Mouse (Mus musculus) ES-E14 (cell line): ENCODE data around the gene Dnajc7. TPM values are rescaled to one million over a fixed set of nuclear protein-coding genes. Genes with fewer than 3 reads are reported as not detected.
A peak's percentile ranks its signal among the peaks of the same experiment; 100 is the strongest.

Source experiments
- DNase-seq: peaks from one replicate; pipeline ENCODE4 v3.0.0-alpha.2; 2013; ENCODE audit warnings: low read depth, low spot score
- H3K27ac ChIP-seq: 2 replicates; pipeline ENCODE4 v1.5.1; 2012; ENCODE audit warnings: low read depth, mild to moderate bottlenecking, low read length, moderate library complexity, mixed read lengths; ENCODE audit not compliant: poor library complexity, insufficient read depth, severe bottlenecking
- H3K36me3 ChIP-seq: 2 replicates; pipeline ENCODE4 v1.6.1; 2012; ENCODE audit warnings: mild to moderate bottlenecking, low read length, moderate library complexity, mixed read lengths; ENCODE audit not compliant: control insufficient read depth, poor library complexity, insufficient read depth, severe bottlenecking
- H3K4me1 ChIP-seq, 2 experiments: fragments of 150-350 bp in 1 of 2; sonication (generic) in 1 of 2; 2 replicates each; pipeline ENCODE4 v1.6.1; 2012; ENCODE audit warnings: low read length in 2 of 2, mild to moderate bottlenecking in 1 of 2, mixed read lengths in 1 of 2; ENCODE audit not compliant: control insufficient read depth in 2 of 2, insufficient read depth in 2 of 2, poor library complexity in 1 of 2
- H3K4me3 ChIP-seq, 2 experiments: fragments of 150-350 bp in 1 of 2; sonication (generic) in 1 of 2; 2 replicates each; pipeline ENCODE4 v1.5.1; 2012; ENCODE audit warnings: low read length in 2 of 2, low read depth in 1 of 2, mild to moderate bottlenecking in 1 of 2, mixed read lengths in 1 of 2; ENCODE audit not compliant: insufficient read depth in 1 of 2, poor library complexity in 1 of 2, severe bottlenecking in 1 of 2
- H3K9ac ChIP-seq: 2 replicates; pipeline ENCODE4 v1.6.1; 2012; ENCODE audit warnings: low read depth, mild to moderate bottlenecking, low read length, mixed read lengths; ENCODE audit not compliant: poor library complexity, insufficient read depth, severe bottlenecking
- H3K9me3 ChIP-seq: fragments of 150-350 bp; sonication (generic); 2 replicates; pipeline ENCODE4 v1.6.1; 2012; ENCODE audit warnings: low read depth, mild to moderate bottlenecking, low read length; ENCODE audit not compliant: control insufficient read depth, insufficient read depth
- CHD2 ChIP-seq: IDR thresholded peaks from 2 replicates; pipeline ENCODE4 v1.6.1; 2014; ENCODE audit warnings: mild to moderate bottlenecking, low read depth, low read length, inconsistent platforms
- HCFC1 ChIP-seq: IDR thresholded peaks from 2 replicates; pipeline ENCODE4 v1.6.1; 2012; ENCODE audit warnings: low read length, inconsistent platforms, borderline replicate concordance; ENCODE audit not compliant: insufficient read depth
- MAFK ChIP-seq: IDR thresholded peaks from 2 replicates; pipeline ENCODE4 v1.6.1; 2014; ENCODE audit warnings: mild to moderate bottlenecking, low read depth, low read length, inconsistent platforms; ENCODE audit not compliant: insufficient read depth
- ZC3H11A ChIP-seq: IDR thresholded peaks from 2 replicates; pipeline ENCODE4 v1.6.1; 2012; ENCODE audit warnings: low read depth, mild to moderate bottlenecking, inconsistent platforms, low read length, borderline replicate concordance
- ZNF384 ChIP-seq: IDR thresholded peaks from 2 replicates; pipeline ENCODE4 v1.6.1; 2012; ENCODE audit warnings: low read depth, low read length, inconsistent platforms
- in situ Hi-C, 2 experiments: fragments of 600-800 bp; cut with MboI; formaldehyde crosslinking; loops; one replicate each; pipeline ENCODE4 v1.15.1; 2025; ENCODE audit warnings: low sequenced_read_pairs in 2 of 2, inconsistent platforms in 1 of 2; ENCODE audit not compliant: unreplicated experiment in 2 of 2
- total RNA-seq: library from RNA; depleted of rRNA; stranded (reverse); fragments of 300-350 nt; gene quantifications from 2 replicates; pipeline ENCODE4 v1.2.3, GENCODE M21; 2012

The Dnajc7 gene
- total RNA-seq, 1 experiment, result 208 TPM

GRCm38 (mm10) chr11:100626701-100627195 is 6.8 kb upstream of the Dnajc7 start:
- peaks cover 0 to 8% of the 10 kb centered on the region in 2 experiments; a peak in 2 of 4 replicates for H3K4me1 ChIP-seq
- H3K4me3 ChIP-seq, result peak overlapping the region in 1 of 2 experiments; percentile 26; a peak in 1 of 4 replicates
- H3K9me3 ChIP-seq, result no peaks in the 10 kb centered on the region
- DNase-seq, result peak; percentile 57
- peaks cover 19% of the 10 kb centered on the region for H3K36me3 ChIP-seq
- in situ Hi-C loops, result no loop called here
- TF ChIP-seq MAFK, result no peak
- TF ChIP-seq HCFC1, result no peak
- TF ChIP-seq CHD2, result no peak
- no peak for TF ChIP-seq ZC3H11A
- no peak for TF ChIP-seq ZNF384
- H3K9ac ChIP-seq, result no peak overlapping the region
- H3K27ac ChIP-seq, result no peak overlapping the region

GRCm38 (mm10) chr11:100625754-100626700 is 6.1 kb upstream of the Dnajc7 start:
- in situ Hi-C loops, result no loop called here
- H3K4me3 ChIP-seq, result no peak overlapping the region
- no peak for TF ChIP-seq HCFC1
- TF ChIP-seq MAFK, result no peak

GRCm38 (mm10) chr11:100623867-100624266 is 3.9 kb upstream of the Dnajc7 start:
- in situ Hi-C loops, result no loop called here
- peak overlapping the region in 1 of 2 experiments; percentile 88; a peak in 2 of 4 replicates for H3K4me3 ChIP-seq
- H3K4me1 ChIP-seq, result peaks cover 0 to 8% of the 10 kb centered on the region in 2 experiments; a peak in 2 of 4 replicates
- H3K9ac ChIP-seq, result no peak overlapping the region
- H3K9me3 ChIP-seq, result no peaks in the 10 kb centered on the region
- peaks cover 19% of the 10 kb centered on the region for H3K36me3 ChIP-seq
- DNase-seq, result no peak
- no peak for TF ChIP-seq ZC3H11A
- no peak for TF ChIP-seq ZNF384
- no peak for TF ChIP-seq HCFC1
- no peak for TF ChIP-seq CHD2
- no peak for TF ChIP-seq MAFK
- H3K27ac ChIP-seq, result no peak overlapping the region

More at GRCm38 (mm10) chr11:100625754-100626700, 6.1 kb upstream of the Dnajc7 start:
- Histone ChIP-seq H3K27ac (no peak overlapping the region), H3K9ac (no peak overlapping the region), H3K4me1 (peaks cover 0 to 8% of the 10 kb centered on the region in 2 experiments; a peak in 2 of 4 replicates), H3K36me3 (peaks cover 19% of the 10 kb centered on the region), H3K9me3 (no peaks in the 10 kb centered on the region)
- DNase-seq, result no peak

- H3K27ac ChIP-seq, result peak overlapping the region; percentile 32; the same call in 1 of the 2 replicates
- TF ChIP-seq HCFC1, result peak; percentile 78; the same call in 1 of the 2 replicates
- TF ChIP-seq CHD2, result no peak
- peak; percentile 85 for DNase-seq
- peak overlapping the region; percentile 84 to 88 for H3K4me3 ChIP-seq
- in situ Hi-C loops, result no loop called here
- H3K36me3 ChIP-seq, result peaks cover 19% of the 10 kb centered on the region
- H3K4me1 ChIP-seq, result peaks cover under 1 to 8% of the 10 kb centered on the region in 2 experiments; a peak in 2 of 4 replicates
- no peaks in the 10 kb centered on the region for H3K9me3 ChIP-seq
- H3K9ac ChIP-seq, result peak overlapping the region; percentile 93
Observed at GRCm38 (mm10) chr11:100622714-100623113, 2.7 kb upstream of the Dnajc7 start.
